Mouse (Mus musculus) MEL (cell line): ENCODE data around the gene Unc80. TPM values are rescaled to one million over a fixed set of nuclear protein-coding genes. Genes with fewer than 3 reads are reported as not detected.

Experiments used
- DNase-seq: peaks from one replicate; pipeline ENCODE4 v3.0.0; 2011; ENCODE audit warnings: low read depth, low spot score
- H3K27ac ChIP-seq: 2 replicates; pipeline ENCODE4 v1.5.1; 2012; ENCODE audit warnings: low read depth, mild to moderate bottlenecking, control low read depth, low read length, moderate library complexity; ENCODE audit not compliant: control insufficient read depth
- H3K27me3 ChIP-seq, 2 experiments: fragments of 150-350 bp in 1 of 2; sonication (generic) in 1 of 2; 2 replicates each; pipeline ENCODE4 v1.6.1; 2012; ENCODE audit warnings: low read length in 2 of 2, mild to moderate bottlenecking in 2 of 2, improper control_type of control experiment in 1 of 2, moderate library complexity in 1 of 2; ENCODE audit not compliant: insufficient read depth in 2 of 2, control insufficient read depth in 1 of 2
- H3K36me3 ChIP-seq, 2 experiments: 2 replicates each; pipeline ENCODE4 v1.6.1; 2012 to 2014; ENCODE audit warnings: low read length in 2 of 2, improper control_type of control experiment in 1 of 2, inconsistent platforms in 1 of 2, mild to moderate bottlenecking in 1 of 2; ENCODE audit not compliant: insufficient read depth in 2 of 2, control insufficient read depth in 1 of 2
- H3K4me1 ChIP-seq, 2 experiments: fragments of 150-350 bp in 1 of 2; sonication (generic) in 1 of 2; 2 replicates each; pipeline ENCODE4 v1.6.1; 2012; ENCODE audit warnings: low read length in 2 of 2, improper control_type of control experiment in 1 of 2, mild to moderate bottlenecking in 1 of 2; ENCODE audit not compliant: insufficient read depth in 2 of 2, control insufficient read depth in 1 of 2
- H3K4me3 ChIP-seq, 2 experiments: fragments of 150-350 bp in 1 of 2; sonication (generic) in 1 of 2; 2 replicates each; pipeline ENCODE4 v1.5.1; 2012; ENCODE audit warnings: low read depth in 2 of 2, low read length in 2 of 2, mild to moderate bottlenecking in 2 of 2, moderate library complexity in 2 of 2, control low read depth in 1 of 2, improper control_type of control experiment in 1 of 2; ENCODE audit not compliant: control insufficient read depth in 1 of 2, insufficient read depth in 1 of 2
- H3K79me2 ChIP-seq: 2 replicates; pipeline ENCODE4 v1.6.1; 2012; ENCODE audit warnings: mild to moderate bottlenecking, low read length, moderate library complexity; ENCODE audit not compliant: control insufficient read depth, poor library complexity, insufficient read depth
- H3K9ac ChIP-seq: 2 replicates; pipeline ENCODE4 v1.6.1; 2012; ENCODE audit warnings: low read depth, mild to moderate bottlenecking, control low read depth, low read length, moderate library complexity; ENCODE audit not compliant: control insufficient read depth, poor library complexity, severe bottlenecking
- H3K9me3 ChIP-seq: fragments of 150-350 bp; sonication (generic); replicated peaks from 2 replicates; pipeline ENCODE4 v1.6.1; 2012; ENCODE audit warnings: mild to moderate bottlenecking, low read length, improper control_type of control experiment, moderate library complexity; ENCODE audit not compliant: insufficient read depth
- CTCF ChIP-seq, 3 experiments: IDR thresholded peaks in 2 of 3; conservative IDR thresholded peaks in 1 of 3; 2 replicates each; pipeline ENCODE4 v1.5.1; 2011 to 2012; ENCODE audit warnings: low read length in 3 of 3, low read depth in 2 of 3, mild to moderate bottlenecking in 2 of 3, improper control_type of control experiment in 1 of 3, inconsistent platforms in 1 of 3, mixed read lengths in 1 of 3, moderate library complexity in 1 of 3; ENCODE audit not compliant: control insufficient read depth in 1 of 3, insufficient read depth in 1 of 3, poor library complexity in 1 of 3, severe bottlenecking in 1 of 3
- E2F4 ChIP-seq: IDR thresholded peaks from 2 replicates; pipeline ENCODE4 v1.6.1; 2011; ENCODE audit warnings: low read depth, low read length, improper control_type of control experiment, borderline replicate concordance
- ELF1 ChIP-seq: IDR thresholded peaks from 2 replicates; pipeline ENCODE4 v1.6.1; 2014; ENCODE audit warnings: low read depth, mild to moderate bottlenecking, inconsistent platforms, low read length, improper control_type of control experiment, moderate library complexity
- EP300 ChIP-seq, 2 experiments: IDR thresholded peaks; 2 replicates each; pipeline ENCODE4 v1.6.1; 2011; ENCODE audit warnings: improper control_type of control experiment in 2 of 2, low read length in 2 of 2, low read depth in 1 of 2, mild to moderate bottlenecking in 1 of 2
- ETS1 ChIP-seq: IDR thresholded peaks from 2 replicates; pipeline ENCODE4 v1.6.1; 2012; ENCODE audit warnings: low read depth, mild to moderate bottlenecking, inconsistent platforms, low read length, improper control_type of control experiment, moderate library complexity
- GABPA ChIP-seq: IDR thresholded peaks from 2 replicates; pipeline ENCODE4 v1.6.1; 2012; ENCODE audit warnings: low read depth, mild to moderate bottlenecking, inconsistent platforms, low read length, improper control_type of control experiment, moderate library complexity
- GATA1 ChIP-seq: IDR thresholded peaks from 2 replicates; pipeline ENCODE4 v1.6.1; 2011; ENCODE audit warnings: low read depth, low read length, improper control_type of control experiment
- HCFC1 ChIP-seq: IDR thresholded peaks from 2 replicates; pipeline ENCODE4 v1.6.1; 2012; ENCODE audit warnings: low read depth, mild to moderate bottlenecking, inconsistent platforms, low read length, improper control_type of control experiment, moderate library complexity
- JUND ChIP-seq: IDR thresholded peaks from 2 replicates; pipeline ENCODE4 v1.6.1; 2011; ENCODE audit warnings: low read depth, mild to moderate bottlenecking, improper control_type of control experiment, low read length
- KAT2A ChIP-seq: conservative IDR thresholded peaks from 2 replicates; pipeline ENCODE4 v1.6.1; 2012; ENCODE audit warnings: low read depth, low read length, improper control_type of control experiment, inconsistent platforms
- MAFK ChIP-seq: IDR thresholded peaks from 2 replicates; pipeline ENCODE4 v1.6.1; 2011; ENCODE audit warnings: low read depth, mild to moderate bottlenecking, low read length, improper control_type of control experiment, borderline replicate concordance
- MAX ChIP-seq: IDR thresholded peaks from 2 replicates; pipeline ENCODE4 v1.6.1; 2011; ENCODE audit warnings: low read length, improper control_type of control experiment
- MAZ ChIP-seq: IDR thresholded peaks from 2 replicates; pipeline ENCODE4 v1.6.1; 2012; ENCODE audit warnings: low read depth, mild to moderate bottlenecking, inconsistent platforms, low read length, improper control_type of control experiment
- MXI1 ChIP-seq: IDR thresholded peaks from 2 replicates; pipeline ENCODE4 v1.6.1; 2011; ENCODE audit warnings: mild to moderate bottlenecking, low read depth, low read length, improper control_type of control experiment
- POLR2A ChIP-seq, 2 experiments: IDR thresholded peaks; 2 replicates each; pipeline ENCODE4 v1.6.1; 2011 to 2012; ENCODE audit warnings: low read length in 2 of 2, mild to moderate bottlenecking in 2 of 2, control low read depth in 1 of 2, improper control_type of control experiment in 1 of 2, low read depth in 1 of 2, moderate library complexity in 1 of 2; ENCODE audit not compliant: control insufficient read depth in 1 of 2, insufficient read depth in 1 of 2, poor library complexity in 1 of 2
- POLR2AphosphoS2 ChIP-seq: IDR thresholded peaks from 2 replicates; pipeline ENCODE4 v1.6.1; 2011; ENCODE audit warnings: low read length, improper control_type of control experiment
- POLR2AphosphoS5 ChIP-seq: IDR thresholded peaks from 2 replicates; pipeline ENCODE4 v1.6.1; 2012; ENCODE audit warnings: low read depth, borderline replicate concordance, mild to moderate bottlenecking, inconsistent platforms, low read length, moderate library complexity, mixed read lengths
- RAD21 ChIP-seq: IDR thresholded peaks from 2 replicates; pipeline ENCODE4 v1.6.1; 2011; ENCODE audit warnings: mild to moderate bottlenecking, low read depth, low read length, improper control_type of control experiment
- SIN3A ChIP-seq: IDR thresholded peaks from 2 replicates; pipeline ENCODE4 v1.6.1; 2012; ENCODE audit warnings: low read length, improper control_type of control experiment, inconsistent platforms
- TAL1 ChIP-seq: IDR thresholded peaks from 2 replicates; pipeline ENCODE4 v1.6.1; 2012; ENCODE audit warnings: mild to moderate bottlenecking, inconsistent platforms, low read length, moderate library complexity, mixed read lengths
- TBP ChIP-seq: IDR thresholded peaks from 2 replicates; pipeline ENCODE4 v1.8.0; 2011; ENCODE audit warnings: low read depth, low read length, improper control_type of control experiment
- TCF12 ChIP-seq: IDR thresholded peaks from 2 replicates; pipeline ENCODE4 v1.6.1; 2014; ENCODE audit warnings: low read depth, mild to moderate bottlenecking, inconsistent platforms, low read length, improper control_type of control experiment, moderate library complexity
- UBTF ChIP-seq: IDR thresholded peaks from 2 replicates; pipeline ENCODE4 v1.6.1; 2012; ENCODE audit warnings: low read depth, mild to moderate bottlenecking, inconsistent platforms, low read length, improper control_type of control experiment, moderate library complexity, borderline replicate concordance; ENCODE audit not compliant: insufficient read depth
- USF1 ChIP-seq: IDR thresholded peaks from 2 replicates; pipeline ENCODE4 v1.6.1; 2014; ENCODE audit warnings: low read depth, mild to moderate bottlenecking, inconsistent platforms, low read length, improper control_type of control experiment, moderate library complexity
- ZC3H11A ChIP-seq: IDR thresholded peaks from 2 replicates; pipeline ENCODE4 v1.6.1; 2012; ENCODE audit warnings: low read depth, mild to moderate bottlenecking, inconsistent platforms, low read length, improper control_type of control experiment
- ZKSCAN1 ChIP-seq: IDR thresholded peaks from 2 replicates; pipeline ENCODE4 v1.6.1; 2012; ENCODE audit warnings: low read depth, mild to moderate bottlenecking, inconsistent platforms, low read length, improper control_type of control experiment, moderate library complexity
- ZMIZ1 ChIP-seq: IDR thresholded peaks from 2 replicates; pipeline ENCODE4 v1.6.1; 2012; ENCODE audit warnings: low read depth, mild to moderate bottlenecking, inconsistent platforms, low read length, improper control_type of control experiment, moderate library complexity
- ZNF384 ChIP-seq: IDR thresholded peaks from 2 replicates; pipeline ENCODE4 v1.6.1; 2012; ENCODE audit warnings: low read depth, mild to moderate bottlenecking, inconsistent platforms, low read length, improper control_type of control experiment
- polyA plus RNA-seq, 2 experiments: library from polyadenylated mRNA; stranded (reverse) in 1 of 2; unstranded in 1 of 2; fragments of >175 nt in 1 of 2; fragments of >200 nt in 1 of 2; gene quantifications; 2 replicates each; pipeline versions ENCODE4 v1.2.1 to v1.2.4; 2012; ENCODE audit warnings: low replicate concordance in 2 of 2, low read depth in 1 of 2; ENCODE audit not compliant: insufficient read length in 2 of 2, insufficient read depth in 1 of 2, missing spikeins in 1 of 2
- total RNA-seq: library from RNA; depleted of rRNA; stranded (reverse); fragments of 300-350 nt; gene quantifications from 2 replicates; pipeline ENCODE4 v1.2.3, GENCODE M21; 2012

Gene Unc80
- total and polyA plus RNA-seq, 3 experiments, result not detected

DNA sequence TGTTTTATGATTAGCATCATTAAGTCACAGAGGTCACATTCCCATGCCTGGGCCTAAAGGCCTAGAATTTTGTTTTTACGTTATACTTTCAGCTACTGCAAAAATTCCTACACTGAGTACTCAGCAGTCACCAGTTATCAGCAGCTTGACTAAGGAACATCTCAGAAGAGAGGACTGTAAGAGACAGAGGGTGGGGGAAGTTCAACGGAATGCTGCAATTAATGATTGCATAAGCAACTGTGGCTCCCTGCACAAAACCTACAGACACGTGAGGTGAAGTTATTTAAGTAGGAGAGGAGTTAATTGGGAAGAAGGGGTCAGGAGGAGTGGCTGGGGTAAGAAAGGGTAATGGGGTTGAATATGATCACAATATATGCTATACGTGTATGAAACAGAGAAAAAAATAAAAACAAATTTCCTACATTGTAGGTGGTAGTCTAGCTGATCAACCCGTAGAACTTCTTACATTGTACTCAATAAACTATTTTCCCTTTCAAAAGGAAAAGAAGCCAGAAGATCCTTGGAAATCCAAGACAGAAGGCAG lies 232.1 kb downstream of the Unc80 start:
- peak overlapping the region; percentile 12 to 96; a peak in 3 of 4 replicates for H3K4me3 ChIP-seq
- peaks cover 25% of the 10 kb centered on the region for H3K79me2 ChIP-seq
- no peak overlapping the region for H3K9ac ChIP-seq

DNA sequence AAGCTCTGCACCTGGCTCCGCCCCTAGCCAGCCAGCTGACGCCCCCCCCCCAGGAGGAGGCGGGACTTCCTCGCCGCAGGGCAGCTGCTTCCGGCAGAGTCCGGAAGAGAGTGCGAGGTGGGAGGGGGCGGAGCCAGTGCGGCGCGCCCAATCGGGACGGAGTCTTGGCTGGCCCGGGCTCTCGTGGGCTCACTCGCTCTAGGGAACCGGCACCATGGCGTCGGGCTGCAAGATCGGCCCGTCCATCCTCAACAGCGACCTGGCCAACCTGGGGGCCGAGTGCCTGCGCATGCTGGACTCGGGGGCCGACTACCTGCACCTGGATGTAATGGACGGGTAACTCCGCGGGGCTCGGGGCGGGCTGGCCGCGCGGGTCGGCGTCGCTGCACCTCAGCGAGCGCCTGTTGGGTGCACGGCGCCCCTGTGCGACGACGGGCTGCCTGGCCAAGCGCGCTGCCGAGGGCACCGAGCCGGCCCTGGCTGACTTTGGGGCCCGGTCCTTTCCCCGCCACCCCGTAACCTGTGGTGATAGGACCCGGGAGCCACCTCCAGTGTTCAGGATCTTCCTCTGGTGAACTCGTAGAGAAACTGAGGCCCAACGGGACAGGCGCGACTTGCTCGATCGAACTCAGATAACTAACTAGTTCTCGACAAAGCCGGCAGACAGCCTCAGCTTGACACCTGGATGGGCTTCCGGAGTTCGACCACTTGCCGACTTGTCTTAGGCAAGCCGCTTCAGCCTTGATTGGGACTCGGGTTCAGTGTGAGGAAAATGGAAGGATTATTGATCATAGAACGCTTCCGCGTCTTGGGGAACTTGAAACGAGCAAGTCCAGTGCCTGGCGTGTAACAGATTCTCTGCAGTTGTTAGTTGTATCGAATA lies 232.8 kb downstream of the Unc80 start, which contains the start of gene Rpe:
Rpe (plus strand) TSS at position 139 of the 883 bp plus-strand sequence.
- H3K4me3 ChIP-seq, result peak within 1 kb of the TSS; percentile 88 to 96
- no peaks in the 10 kb centered on the region for H3K9me3 ChIP-seq
- peaks cover 28% of the 10 kb centered on the region for H3K79me2 ChIP-seq
- peak within 1 kb of the TSS; percentile 59 for H3K27ac ChIP-seq
- H3K4me1 ChIP-seq, result peaks cover 6 to 9% of the 10 kb centered on the region in 2 experiments
- DNase-seq, result peak; percentile 95
- H3K27me3 ChIP-seq, result no peaks in the 10 kb centered on the region; a peak in 1 of 4 replicates
- H3K9ac ChIP-seq, result peak within 1 kb of the TSS; percentile 96
- peaks cover 1 to 8% of the 10 kb centered on the region in 2 experiments; a peak in 2 of 4 replicates for H3K36me3 ChIP-seq
- TF ChIP-seq ZMIZ1 (peak; percentile 72; the same call in 1 of the 2 replicates), JUND (no peak), MXI1 (peak; percentile 45), ETS1 (peak; percentile 93), TCF12 (peak; percentile 37; the same call in 1 of the 2 replicates), E2F4 (no peak), POLR2AphosphoS5 (no peak), GABPA (no peak), KAT2A (no peak; the same call in 1 of the 2 replicates), TAL1 (no peak), CTCF (IDR thresholded peaks at IDR 0.05 in 2 of 3, conservative IDR thresholded peaks at IDR 0.05 in 1 of 3; ENCODE audit: control insufficient read depth in 1 of 3, insufficient read depth in 1 of 3, low read depth in 2 of 3, low read length in 3 of 3, poor library complexity in 1 of 3, severe bottlenecking in 1 of 3) (no peak), MAFK (no peak), UBTF (no peak), TBP (0 out of 2 replicates have a peak, but pooled peaks have one; percentile 54), ZC3H11A (no peak), MAZ (peak; percentile 98), POLR2AphosphoS2 (peak; percentile 74; the same call in 1 of the 2 replicates), ZNF384 (no peak), GATA1 (no peak), HCFC1 (peak; percentile 84), MAX (peak; percentile 28; the same call in 1 of the 2 replicates), ZKSCAN1 (no peak), SIN3A (peak; percentile 50; the same call in 1 of the 2 replicates), POLR2A (IDR thresholded peaks at IDR 0.05; ENCODE audit: control insufficient read depth in 1 of 2, insufficient read depth in 1 of 2, low read depth in 1 of 2, low read length in 2 of 2, poor library complexity in 1 of 2) (peak; percentile 87)

More for the DNA sequence above, 232.1 kb downstream of the Unc80 start:
- peaks cover 6 to 9% of the 10 kb centered on the region in 2 experiments for H3K4me1 ChIP-seq
- TF ChIP-seq RAD21, result no peak
- no peak for TF ChIP-seq ZKSCAN1
- no peak for TF ChIP-seq TAL1
- no peak for TF ChIP-seq E2F4
- TF ChIP-seq POLR2AphosphoS5, result no peak
- TF ChIP-seq ELF1, result no peak
- no peak for TF ChIP-seq EP300 (IDR thresholded peaks at IDR 0.05; ENCODE audit: low read depth in 1 of 2, low read length in 2 of 2)
- no peak for TF ChIP-seq ETS1
- TF ChIP-seq MXI1, result no peak
- TF ChIP-seq CTCF (IDR thresholded peaks at IDR 0.05 in 2 of 3, conservative IDR thresholded peaks at IDR 0.05 in 1 of 3; ENCODE audit: control insufficient read depth in 1 of 3, insufficient read depth in 1 of 3, low read depth in 2 of 3, low read length in 3 of 3, poor library complexity in 1 of 3, severe bottlenecking in 1 of 3), result no peak
- no peak for TF ChIP-seq GABPA
- no peak for TF ChIP-seq USF1
- no peak for TF ChIP-seq TBP
- H3K36me3 ChIP-seq, result peaks cover 1 to 8% of the 10 kb centered on the region in 2 experiments; a peak in 2 of 4 replicates
- H3K27ac ChIP-seq, result no peak overlapping the region
- H3K27me3 ChIP-seq, result peaks cover 0 to 1% of the 10 kb centered on the region in 2 experiments; a peak in 3 of 4 replicates
- H3K9me3 ChIP-seq, result no peaks in the 10 kb centered on the region
- DNase-seq, result no peak
